Mouse (Mus musculus) spleen, postnatal 10 days (tissue): ENCODE results near the gene Tmem87a.
A peak's percentile ranks its signal among the peaks of the same experiment; 100 is the strongest.

Source experiments
- DNase-seq, 2 experiments: peaks; one replicate each; pipeline ENCODE4 v3.0.0; 2021 to 2022; ENCODE audit warnings: low spot score in 2 of 2

Tmem87a gene

GRCm38 (mm10) chr2:120403986-120404822, at the start of gene Tmem87a:
Gene Tmem87a (minus strand): TSS chr2:120404113.
- DNase-seq, result peak; percentile 87 to 95

GRCm38 (mm10) chr2:120452600-120452999, 48.7 kb upstream of the Tmem87a start:
- no peak for DNase-seq

- no peak for DNase-seq
These were observed 46.8 kb upstream of the Tmem87a start for GRCm38 (mm10) chr2:120450724-120451123.

- no peak for DNase-seq
These were observed 43.4 kb upstream of the Tmem87a start for GRCm38 (mm10) chr2:120447306-120447705.

- peak in 1 of 2 experiments; percentile 18 for DNase-seq
These were observed 42.5 kb upstream of the Tmem87a start for GRCm38 (mm10) chr2:120446373-120446772.

GRCm38 (mm10) chr2:120444486-120444885, 40.6 kb upstream of the Tmem87a start:
- DNase-seq, result no peak

- DNase-seq, result no peak
These were observed 20.5 kb upstream of the Tmem87a start for GRCm38 (mm10) chr2:120424386-120424785.

GRCm38 (mm10) chr2:120414738-120415414, 11.0 kb upstream of the Tmem87a start:
- no peak for DNase-seq

- no peak for DNase-seq
These were observed 10.2 kb upstream of the Tmem87a start for GRCm38 (mm10) chr2:120414113-120414512.

- no peak for DNase-seq
These were observed 7.2 kb upstream of the Tmem87a start for GRCm38 (mm10) chr2:120411096-120411628.

- peak; percentile 20 for DNase-seq
These were observed 1.2 kb upstream of the Tmem87a start for GRCm38 (mm10) chr2:120404823-120405765.

GRCm38 (mm10) chr2:120403653-120403985, 294 bp downstream of the Tmem87a start, which contains the start of gene Ganc:
Gene Ganc (plus strand): TSS chr2:120403896.
- no peak for DNase-seq

GRCm38 (mm10) chr2:120402813-120403212, 1.1 kb downstream of the Tmem87a start:
- no peak for DNase-seq

GRCm38 (mm10) chr2:120397951-120398350, 6.0 kb downstream of the Tmem87a start:
- DNase-seq, result no peak

GRCm38 (mm10) chr2:120392406-120392805, 11.5 kb downstream of the Tmem87a start:
- no peak for DNase-seq

- DNase-seq, result no peak
These were observed 13.0 kb downstream of the Tmem87a start for GRCm38 (mm10) chr2:120390934-120391333.

GRCm38 (mm10) chr2:120389376-120389775, 14.5 kb downstream of the Tmem87a start:
- no peak for DNase-seq

GRCm38 (mm10) chr2:120387291-120387690, 16.6 kb downstream of the Tmem87a start:
- DNase-seq, result no peak

GRCm38 (mm10) chr2:120386264-120386663, 17.6 kb downstream of the Tmem87a start:
- no peak for DNase-seq

- no peak for DNase-seq
These were observed 30.1 kb downstream of the Tmem87a start for GRCm38 (mm10) chr2:120373858-120374257.

- DNase-seq, result no peak
These were observed 36.3 kb downstream of the Tmem87a start for GRCm38 (mm10) chr2:120367416-120368207.
